Mouse (Mus musculus) liver, postnatal 0 days (tissue): Measurements from ENCODE around the gene Hsd17b1.
A peak's percentile ranks its signal among the peaks of the same experiment; 100 is the strongest.

Source experiments
- CTCF ChIP-seq: sonication (generic); IDR thresholded peaks from 2 replicates; pipeline ENCODE4 v1.5.1; 2016; ENCODE audit warnings: antibody characterized with exemption, low read depth
- EP300 ChIP-seq: IDR thresholded peaks from 2 replicates; pipeline ENCODE4 v1.6.1; 2016; ENCODE audit warnings: antibody characterized with exemption, low read depth, mild to moderate bottlenecking

- TF ChIP-seq CTCF, result no peak
- peak; percentile 93 for TF ChIP-seq EP300
These were observed 14.4 kb upstream of the Hsd17b1 start for GRCm38 (mm10) chr11:101063676-101064327.
